Mouse (Mus musculus): ENCODE data around the gene Rexo2. TPM values are rescaled to one million over a fixed set of nuclear protein-coding genes. Genes with fewer than 3 reads are reported as not detected.

Gene Rexo2
- polyA plus RNA-seq, 1 experiment, result 51.0 TPM

DNA sequence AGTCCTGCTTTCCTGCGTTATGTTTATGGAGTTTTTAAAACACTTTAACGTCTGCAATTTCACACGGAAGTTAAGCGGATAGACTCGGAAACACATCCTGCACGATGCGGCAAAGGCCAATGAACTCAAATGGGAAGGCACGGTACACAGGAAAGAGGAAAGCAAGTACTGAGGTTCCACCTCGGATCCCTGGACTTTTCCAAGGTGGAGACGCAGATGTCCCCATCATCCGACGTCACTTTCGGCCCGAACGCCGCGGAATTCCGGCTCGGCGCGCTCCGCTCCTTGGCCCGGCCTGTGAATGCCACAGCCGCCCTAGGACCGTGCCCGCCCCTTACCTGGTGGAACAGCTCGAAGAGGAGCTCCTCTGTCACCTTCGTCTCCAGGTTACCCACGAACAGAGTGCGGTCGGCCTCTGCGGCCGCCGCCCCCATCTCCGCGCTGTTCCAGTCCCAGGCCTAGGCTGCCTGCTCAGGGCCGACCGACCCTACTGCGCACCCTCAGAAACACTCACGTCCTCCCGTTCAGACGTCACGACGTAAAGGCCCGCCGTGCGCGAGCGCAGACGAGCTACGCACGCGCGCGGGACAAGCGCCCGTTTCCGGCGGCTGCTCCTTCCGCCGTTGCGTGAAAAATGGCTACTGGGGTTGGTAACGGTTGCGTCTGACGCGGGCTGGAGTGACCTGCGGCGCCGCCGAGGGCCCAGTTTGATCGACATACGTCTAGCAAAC is 14.6 kb upstream of the Rexo2 start, which contains the start of the genes Rbm7 and Gm5617:
Rbm7 (minus strand) TSS at position 483 of the 731 bp plus-strand sequence.
Gm5617 (plus strand) TSS at position 626 of the 731 bp plus-strand sequence.
- H3K4me3 ChIP-seq (ENCODE audit: control insufficient read depth, insufficient read depth, low read length), result peak within 1 kb of the TSS; percentile 76
- DNase-seq, result peak; percentile 92
- peaks cover 9% of the 10 kb centered on the region for H3K4me1 ChIP-seq (replicated peaks; ENCODE audit: control insufficient read depth, insufficient read depth, low read length)
- TF ChIP-seq CTCF (IDR thresholded peaks at IDR 0.05; ENCODE audit: borderline replicate concordance, control insufficient read depth, extremely low read depth, insufficient read depth, low read length, poor library complexity) (0 out of 2 replicates have a peak, but pooled peaks have one; percentile 8), POLR2A (IDR thresholded peaks at IDR 0.05; ENCODE audit: control insufficient read depth, extremely low read depth, insufficient read depth, low read length, poor library complexity) (peak; percentile 96)
- H3K27me3 ChIP-seq (ENCODE audit: control insufficient read depth, insufficient read depth, low read length), result no peaks in the 10 kb centered on the region
- WGBS, result under 1% methylated on average over 72 of the region's 72 CpGs
- peak within 1 kb of the TSS; percentile 30 for H3K27ac ChIP-seq (ENCODE audit: control insufficient read depth, insufficient read depth, low read length)
- H3K36me3 ChIP-seq (ENCODE audit: control insufficient read depth, insufficient read depth, low read length), result peaks cover 34% of the 10 kb centered on the region

DNA sequence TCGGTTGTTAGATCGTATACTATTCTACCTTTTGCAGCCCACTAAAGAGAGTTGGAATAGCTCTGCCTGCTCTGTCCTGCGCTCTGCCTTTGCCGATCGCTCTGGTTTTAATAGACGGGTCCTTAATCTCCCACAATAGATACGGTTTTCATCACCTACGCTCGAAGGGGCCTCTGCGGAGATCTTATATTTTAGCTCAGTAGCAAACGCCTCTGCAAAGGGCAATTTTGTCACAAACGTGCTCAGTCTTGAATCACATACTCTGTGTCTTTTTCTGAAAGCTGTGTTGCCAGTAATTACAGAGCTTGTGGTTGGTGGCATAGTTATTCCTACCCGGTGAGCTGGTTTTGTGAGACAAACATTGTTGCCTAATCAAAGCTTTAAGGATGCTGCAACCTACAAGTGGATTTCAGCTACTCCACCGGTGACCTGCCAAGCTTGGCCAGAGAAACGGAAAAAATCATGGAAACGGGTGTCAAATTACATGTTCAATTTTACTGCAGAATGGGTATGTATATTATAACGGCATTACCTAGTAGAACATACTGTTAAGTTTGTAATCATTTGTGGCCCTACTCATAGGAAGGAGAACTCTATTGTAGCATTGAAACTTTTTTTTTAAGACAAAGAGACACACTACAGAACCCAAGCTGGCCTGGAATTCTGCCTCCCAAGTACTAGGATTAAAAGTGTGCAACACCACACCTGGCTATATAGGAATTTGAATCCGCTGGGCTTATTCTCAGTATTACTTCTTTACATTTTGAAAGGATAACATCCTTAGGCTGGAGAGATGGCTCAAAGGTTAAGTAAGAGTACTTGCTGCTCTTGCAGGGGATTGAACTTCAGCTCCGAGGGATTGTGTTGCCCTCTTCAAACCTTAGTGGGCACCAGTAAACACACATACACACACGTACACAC is 1.1 kb upstream of the Rexo2 start:
- WGBS, result 59% methylated on average over 20 of the region's 20 CpGs
- Histone ChIP-seq H3K4me3 (ENCODE audit: control insufficient read depth, insufficient read depth, low read length) (no peak overlapping the region), H3K27ac (ENCODE audit: control insufficient read depth, insufficient read depth, low read length) (no peak overlapping the region), H3K27me3 (ENCODE audit: control insufficient read depth, insufficient read depth, low read length) (no peaks in the 10 kb centered on the region), H3K36me3 (ENCODE audit: control insufficient read depth, insufficient read depth, low read length) (no peaks in the 10 kb centered on the region), H3K4me1 (replicated peaks; ENCODE audit: control insufficient read depth, insufficient read depth, low read length) (peaks cover 3% of the 10 kb centered on the region)
- DNase-seq, result no peak
- TF ChIP-seq CTCF (IDR thresholded peaks at IDR 0.05; ENCODE audit: borderline replicate concordance, control insufficient read depth, extremely low read depth, insufficient read depth, low read length, poor library complexity) (no peak), POLR2A (IDR thresholded peaks at IDR 0.05; ENCODE audit: control insufficient read depth, extremely low read depth, insufficient read depth, low read length, poor library complexity) (no peak)

DNA sequence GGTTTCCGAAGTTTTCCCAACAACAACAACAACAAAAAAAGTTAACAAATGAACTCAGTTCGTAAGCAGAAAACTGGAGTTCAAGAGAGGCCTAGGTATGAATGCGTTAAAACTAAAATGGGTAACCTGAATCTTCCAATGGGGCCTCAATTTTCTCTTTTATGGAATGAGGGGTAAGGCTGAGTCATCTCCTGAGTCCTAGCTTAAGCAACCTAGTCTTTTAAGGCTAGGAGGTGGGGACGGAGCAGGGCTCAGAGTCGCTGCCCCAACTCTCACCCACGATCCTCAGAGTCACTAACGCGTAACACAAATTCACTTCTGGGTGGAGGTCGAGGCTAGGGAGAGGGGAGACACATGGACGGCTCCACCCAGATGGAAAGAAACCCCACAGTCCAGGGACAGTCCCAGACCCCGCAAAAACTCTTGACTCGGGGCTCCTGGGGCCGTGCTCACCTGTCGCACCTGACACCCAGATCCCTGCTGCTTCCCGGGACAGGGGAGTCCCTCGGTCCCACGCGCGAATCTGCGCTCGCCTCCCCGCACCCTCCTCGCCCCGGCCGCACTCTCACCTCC is 499 bp downstream of the Rexo2 start:
- DNase-seq, result no peak
- no peaks in the 10 kb centered on the region for H3K36me3 ChIP-seq (ENCODE audit: control insufficient read depth, insufficient read depth, low read length)
- H3K27ac ChIP-seq (ENCODE audit: control insufficient read depth, insufficient read depth, low read length), result no peak overlapping the region
- TF ChIP-seq CTCF (IDR thresholded peaks at IDR 0.05; ENCODE audit: borderline replicate concordance, control insufficient read depth, extremely low read depth, insufficient read depth, low read length, poor library complexity), result no peak
- WGBS, result 8% methylated on average over 25 of the region's 25 CpGs
- H3K4me3 ChIP-seq (ENCODE audit: control insufficient read depth, insufficient read depth, low read length), result peak overlapping the region; percentile 90
- no peaks in the 10 kb centered on the region for H3K27me3 ChIP-seq (ENCODE audit: control insufficient read depth, insufficient read depth, low read length)
- peaks cover 3% of the 10 kb centered on the region for H3K4me1 ChIP-seq (replicated peaks; ENCODE audit: control insufficient read depth, insufficient read depth, low read length)

DNA sequence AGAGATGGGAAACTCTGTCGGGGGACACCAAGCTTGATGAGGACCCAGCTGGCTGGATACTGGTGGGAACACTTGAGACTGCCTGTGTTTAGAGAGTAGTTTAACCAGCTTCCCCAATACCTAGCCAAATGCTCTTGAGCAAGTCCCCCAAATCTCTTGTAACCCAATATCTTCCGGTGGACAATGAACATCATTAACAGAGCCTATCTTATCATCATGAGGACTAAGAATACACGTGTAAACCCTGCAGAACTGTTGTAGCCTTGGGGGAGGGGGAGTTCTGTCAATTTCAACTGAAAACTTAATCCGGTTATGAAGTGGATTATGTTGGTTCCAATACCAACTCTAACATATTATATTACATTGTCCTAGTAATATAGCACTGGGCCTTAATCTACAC is 1.6 kb downstream of the Rexo2 start:
- H3K4me3 ChIP-seq (ENCODE audit: control insufficient read depth, insufficient read depth, low read length), result no peak overlapping the region
- DNase-seq, result no peak
- peaks cover 3% of the 10 kb centered on the region for H3K4me1 ChIP-seq (replicated peaks; ENCODE audit: control insufficient read depth, insufficient read depth, low read length)
- no peak overlapping the region for H3K27ac ChIP-seq (ENCODE audit: control insufficient read depth, insufficient read depth, low read length)
- no peaks in the 10 kb centered on the region for H3K36me3 ChIP-seq (ENCODE audit: control insufficient read depth, insufficient read depth, low read length)
- TF ChIP-seq POLR2A (IDR thresholded peaks at IDR 0.05; ENCODE audit: control insufficient read depth, extremely low read depth, insufficient read depth, low read length, poor library complexity), result no peak
- no peak for TF ChIP-seq CTCF (IDR thresholded peaks at IDR 0.05; ENCODE audit: borderline replicate concordance, control insufficient read depth, extremely low read depth, insufficient read depth, low read length, poor library complexity)
- no peaks in the 10 kb centered on the region for H3K27me3 ChIP-seq (ENCODE audit: control insufficient read depth, insufficient read depth, low read length)
- 95% methylated on average over 4 of the region's 4 CpGs for WGBS

DNA sequence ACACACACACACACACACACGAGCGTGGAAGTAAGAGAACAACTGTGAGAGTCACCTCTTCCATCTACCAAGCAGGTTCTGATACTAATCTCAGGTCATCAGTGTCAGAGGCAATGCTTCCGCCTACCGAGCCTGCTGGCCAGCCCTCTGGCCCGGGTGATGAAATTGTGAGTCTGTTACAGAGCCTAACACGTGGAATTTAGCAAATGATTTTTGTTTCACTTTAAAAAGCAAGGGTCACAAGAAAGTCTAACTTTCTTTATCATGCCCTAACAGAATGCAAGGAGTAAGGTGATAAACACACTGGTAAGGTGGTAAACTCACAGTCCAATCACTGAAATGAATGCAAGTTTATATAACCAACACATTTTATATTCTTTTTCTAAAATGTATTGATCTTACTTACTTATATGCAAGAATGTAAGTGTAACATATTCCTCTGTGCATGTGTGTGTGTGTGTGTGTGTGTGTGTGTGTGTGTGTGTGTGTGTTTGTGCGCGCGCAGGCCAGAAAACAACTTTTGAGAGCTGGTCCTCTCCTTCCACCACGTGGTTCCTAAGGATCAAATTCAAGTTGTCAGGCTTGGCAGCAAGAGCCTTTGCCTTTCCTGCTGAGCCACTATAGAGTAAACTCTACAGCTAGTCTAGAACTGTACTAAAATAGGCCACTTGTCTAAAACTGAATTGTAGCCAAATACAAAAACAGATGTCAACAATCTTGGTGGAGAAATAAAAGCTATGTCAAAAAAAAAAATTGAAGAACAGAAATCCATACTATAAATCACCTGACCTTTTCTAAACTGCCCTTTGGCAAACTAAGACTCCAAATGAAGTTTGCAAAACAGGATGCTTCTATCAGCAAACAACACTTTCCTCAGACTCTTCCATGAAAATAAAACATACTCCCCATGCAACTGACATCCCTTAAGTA is 3.9 kb downstream of the Rexo2 start:
- no peak for DNase-seq
- WGBS, result 89% methylated on average over 10 of the region's 10 CpGs
- H3K4me3 ChIP-seq (ENCODE audit: control insufficient read depth, insufficient read depth, low read length), result no peak overlapping the region
- TF ChIP-seq CTCF (IDR thresholded peaks at IDR 0.05; ENCODE audit: borderline replicate concordance, control insufficient read depth, extremely low read depth, insufficient read depth, low read length, poor library complexity) (no peak), POLR2A (IDR thresholded peaks at IDR 0.05; ENCODE audit: control insufficient read depth, extremely low read depth, insufficient read depth, low read length, poor library complexity) (no peak)
- no peak overlapping the region for H3K27ac ChIP-seq (ENCODE audit: control insufficient read depth, insufficient read depth, low read length)
- H3K36me3 ChIP-seq (ENCODE audit: control insufficient read depth, insufficient read depth, low read length), result no peaks in the 10 kb centered on the region
- H3K4me1 ChIP-seq (replicated peaks; ENCODE audit: control insufficient read depth, insufficient read depth, low read length), result peaks cover 3% of the 10 kb centered on the region
- H3K27me3 ChIP-seq (ENCODE audit: control insufficient read depth, insufficient read depth, low read length), result no peaks in the 10 kb centered on the region

Data from thymus, adult 2 months (tissue).